Mouse (Mus musculus) midbrain, embryonic 13.5 days (tissue): ENCODE results near the gene Stk32b. TPM values are rescaled to one million over a fixed set of nuclear protein-coding genes. Genes with fewer than 3 reads are reported as not detected.
A peak's percentile ranks its signal among the peaks of the same experiment; 100 is the strongest.

Experiments
- ATAC-seq: fragments of 200-750 bp; cut with Nextera tagmentation; 2 replicates; pipeline ENCODE4 v1.8.0; 2017; ENCODE audit warnings: mild to moderate bottlenecking, moderate TSS enrichment, moderate library complexity
- H3K27ac ChIP-seq: fragments of 300-500 bp; sonication (generic); 2 replicates; pipeline ENCODE4 v1.5.1; 2015; ENCODE audit warnings: inconsistent platforms, mild to moderate bottlenecking, moderate library complexity
- H3K27me3 ChIP-seq: fragments of 300-500 bp; sonication (generic); 2 replicates; pipeline ENCODE4 v1.6.1; 2015; ENCODE audit warnings: mild to moderate bottlenecking, inconsistent platforms
- H3K36me3 ChIP-seq: fragments of 300-500 bp; sonication (generic); 2 replicates; pipeline ENCODE4 v1.6.1; 2015; ENCODE audit warnings: mild to moderate bottlenecking, inconsistent platforms
- H3K4me1 ChIP-seq: fragments of 300-500 bp; sonication (generic); replicated peaks from 2 replicates; pipeline ENCODE4 v1.6.1; 2015; ENCODE audit warnings: inconsistent platforms
- H3K4me2 ChIP-seq: fragments of 300-500 bp; sonication (generic); replicated peaks from 2 replicates; pipeline ENCODE4 v1.6.1; 2015; ENCODE audit warnings: moderate library complexity, mild to moderate bottlenecking, inconsistent platforms
- H3K4me3 ChIP-seq: fragments of 300-500 bp; sonication (generic); replicated peaks from 2 replicates; pipeline ENCODE4 v1.5.1; 2015; ENCODE audit warnings: mild to moderate bottlenecking, inconsistent platforms
- H3K9ac ChIP-seq: fragments of 300-500 bp; sonication (generic); replicated peaks from 2 replicates; pipeline ENCODE4 v1.6.1; 2015; ENCODE audit warnings: mild to moderate bottlenecking, inconsistent platforms
- H3K9me3 ChIP-seq: fragments of 300-500 bp; sonication (generic); 2 replicates; pipeline ENCODE4 v1.6.1; 2016; ENCODE audit warnings: mild to moderate bottlenecking, inconsistent platforms
- WGBS: fragments of 180-500 bp; shearing (Covaris S2); methylation state at CpG from one replicate; pipeline ENCODE4 v1.1.7; 2015; 5-methylcytosine and 5-hydroxymethylcytosine counted together
- polyA plus RNA-seq: library from polyadenylated mRNA; unstranded; fragments of >200 nt; fragmentation: Nextera tagmentation; extraction: Ambion mirVana; gene quantifications from 2 replicates; pipeline ENCODE4 v1.2.1, GENCODE M21; 2015

Gene Stk32b
- 15.2 and 17.3 TPM in 2 replicates for polyA plus RNA-seq

- WGBS: under 1% methylated on average over 40 of the region's 40 CpGs
- Histone ChIP-seq H3K27me3 (peaks cover 28% of the 10 kb centered on the region), H3K27ac (peak within 1 kb of the TSS; percentile 72), H3K4me1 (peaks cover 15% of the 10 kb centered on the region; the same call in 1 of the 2 replicates), H3K36me3 (no peaks in the 10 kb centered on the region), H3K9ac (peak within 1 kb of the TSS; percentile 71), H3K4me3 (peak within 1 kb of the TSS; percentile 55), H3K4me2 (peak within 1 kb of the TSS; percentile 67), H3K9me3 (no peaks in the 10 kb centered on the region)
- ATAC-seq: peak; percentile 91
Measured at GRCm38 (mm10) chr5:37716505-37717372, at the start of gene Stk32b. Gene Stk32b (minus strand): TSS chr5:37717171.

- 0 out of 2 replicates have a peak, but pooled peaks cover 3% of the 10 kb centered on the region for H3K9me3 ChIP-seq
- WGBS: 22% methylated on average over 8 of the region's 8 CpGs
Measured at GRCm38 (mm10) chr5:37765851-37766250, 48.9 kb upstream of the Stk32b start.

GRCm38 (mm10) chr5:37762046-37762445 lies 45.1 kb upstream of the Stk32b start:
- no peak overlapping the region for H3K4me2 ChIP-seq
- no peak overlapping the region for H3K27ac ChIP-seq
- H3K9me3 ChIP-seq: 0 out of 2 replicates have a peak, but pooled peaks cover 3% of the 10 kb centered on the region
- H3K9ac ChIP-seq: no peak overlapping the region
- no peaks in the 10 kb centered on the region for H3K4me1 ChIP-seq
- no peak overlapping the region for H3K4me3 ChIP-seq
- 91% methylated on average over 3 of the region's 3 CpGs for WGBS
- 0 out of 2 replicates have a peak, but pooled peaks cover 7% of the 10 kb centered on the region for H3K27me3 ChIP-seq
- ATAC-seq: no peak
- no peaks in the 10 kb centered on the region for H3K36me3 ChIP-seq

More at GRCm38 (mm10) chr5:37765851-37766250, 48.9 kb upstream of the Stk32b start:
- Histone ChIP-seq H3K4me1 (peaks cover 12% of the 10 kb centered on the region), H3K4me2 (no peak overlapping the region), H3K9ac (no peak overlapping the region), H3K27me3 (peaks cover 12% of the 10 kb centered on the region; the same call in 1 of the 2 replicates), H3K27ac (no peak overlapping the region), H3K36me3 (no peaks in the 10 kb centered on the region), H3K4me3 (no peak overlapping the region)
- no peak for ATAC-seq

- no peaks in the 10 kb centered on the region for H3K9me3 ChIP-seq
- 89% methylated on average over 7 of the region's 7 CpGs for WGBS
- no peak overlapping the region for H3K9ac ChIP-seq
- no peak for ATAC-seq
- no peaks in the 10 kb centered on the region for H3K4me1 ChIP-seq
- no peak overlapping the region for H3K4me2 ChIP-seq
- no peak overlapping the region for H3K27ac ChIP-seq
- H3K27me3 ChIP-seq: no peaks in the 10 kb centered on the region
- no peak overlapping the region for H3K4me3 ChIP-seq
- no peaks in the 10 kb centered on the region for H3K36me3 ChIP-seq
Measured at GRCm38 (mm10) chr5:37753366-37753765, 36.4 kb upstream of the Stk32b start.

- peak; percentile 89 for ATAC-seq
- Histone ChIP-seq H3K27me3 (no peaks in the 10 kb centered on the region), H3K4me3 (no peak overlapping the region), H3K9ac (no peak overlapping the region), H3K4me2 (no peak overlapping the region), H3K36me3 (no peaks in the 10 kb centered on the region), H3K27ac (no peak overlapping the region), H3K4me1 (no peaks in the 10 kb centered on the region), H3K9me3 (no peaks in the 10 kb centered on the region)
- 61% methylated on average over 8 of the region's 8 CpGs for WGBS
Measured at GRCm38 (mm10) chr5:37752027-37752967, 35.3 kb upstream of the Stk32b start.

- no peak overlapping the region for H3K27ac ChIP-seq
- 81% methylated on average over 13 of the region's 13 CpGs for WGBS
- no peaks in the 10 kb centered on the region for H3K27me3 ChIP-seq
- no peaks in the 10 kb centered on the region for H3K36me3 ChIP-seq
- H3K9ac ChIP-seq: no peak overlapping the region
- H3K4me3 ChIP-seq: no peak overlapping the region
- no peaks in the 10 kb centered on the region for H3K4me1 ChIP-seq
- no peaks in the 10 kb centered on the region; the same call in 1 of the 2 replicates for H3K9me3 ChIP-seq
- H3K4me2 ChIP-seq: no peak overlapping the region
- no peak for ATAC-seq
Measured at GRCm38 (mm10) chr5:37743889-37744707, 27.1 kb upstream of the Stk32b start.

GRCm38 (mm10) chr5:37736213-37736612 lies 19.2 kb upstream of the Stk32b start:
- Histone ChIP-seq H3K4me1 (0 out of 2 replicates have a peak, but pooled peaks cover 3% of the 10 kb centered on the region), H3K9ac (no peak overlapping the region), H3K4me3 (no peak overlapping the region), H3K9me3 (0 out of 2 replicates have a peak, but pooled peaks cover 4% of the 10 kb centered on the region), H3K36me3 (no peaks in the 10 kb centered on the region), H3K27ac (no peak overlapping the region), H3K4me2 (no peak overlapping the region), H3K27me3 (0 out of 2 replicates have a peak, but pooled peaks cover 2% of the 10 kb centered on the region)
- no peak for ATAC-seq
- 58% methylated on average over 7 of the region's 7 CpGs for WGBS

GRCm38 (mm10) chr5:37735224-37735623 lies 18.3 kb upstream of the Stk32b start, which contains the start of gene Cytl1:
Gene Cytl1 (plus strand): TSS chr5:37735519.
- H3K9ac ChIP-seq: no peak within 1 kb of the TSS
- 0 out of 2 replicates have a peak, but pooled peaks cover 3% of the 10 kb centered on the region for H3K4me1 ChIP-seq
- H3K9me3 ChIP-seq: 0 out of 2 replicates have a peak, but pooled peaks cover 4% of the 10 kb centered on the region
- no peak within 1 kb of the TSS for H3K4me3 ChIP-seq
- no peak for ATAC-seq
- no peak within 1 kb of the TSS for H3K27ac ChIP-seq
- no peak within 1 kb of the TSS for H3K4me2 ChIP-seq
- no peaks in the 10 kb centered on the region for H3K36me3 ChIP-seq
- WGBS: 45% methylated on average over 5 of the region's 5 CpGs
- 0 out of 2 replicates have a peak, but pooled peaks cover 2% of the 10 kb centered on the region for H3K27me3 ChIP-seq

- Histone ChIP-seq H3K4me1 (0 out of 2 replicates have a peak, but pooled peaks cover 3% of the 10 kb centered on the region), H3K27me3 (0 out of 2 replicates have a peak, but pooled peaks cover 2% of the 10 kb centered on the region), H3K9me3 (0 out of 2 replicates have a peak, but pooled peaks cover 4% of the 10 kb centered on the region), H3K9ac (no peak overlapping the region), H3K36me3 (no peaks in the 10 kb centered on the region), H3K4me2 (no peak overlapping the region), H3K27ac (no peak overlapping the region), H3K4me3 (no peak overlapping the region)
- ATAC-seq: no peak
- 91% methylated on average over 2 of the region's 2 CpGs for WGBS
Measured at GRCm38 (mm10) chr5:37730781-37731180, 13.8 kb upstream of the Stk32b start.

GRCm38 (mm10) chr5:37725220-37725886 lies 8.4 kb upstream of the Stk32b start:
- 81% methylated on average over 4 of the region's 4 CpGs for WGBS
- ATAC-seq: no peak
- H3K27ac ChIP-seq: no peak overlapping the region
- H3K4me2 ChIP-seq: no peak overlapping the region
- H3K9me3 ChIP-seq: no peaks in the 10 kb centered on the region
- H3K4me3 ChIP-seq: no peak overlapping the region
- H3K4me1 ChIP-seq: no peaks in the 10 kb centered on the region
- H3K27me3 ChIP-seq: no peaks in the 10 kb centered on the region
- no peaks in the 10 kb centered on the region for H3K36me3 ChIP-seq
- H3K9ac ChIP-seq: no peak overlapping the region
